Mouse (Mus musculus): ENCODE data around the gene BC051142. TPM values are rescaled to one million over a fixed set of nuclear protein-coding genes. Genes with fewer than 3 reads are reported as not detected.
"Not testable (repeated sequence)": the region's sequence is repeated elsewhere in the genome, so short reads cannot be mapped to it uniquely, and the experiment has no call there.

The BC051142 gene
- total RNA-seq, 2 experiments from 2014 or later, result 2.4 to 3.7 TPM

- peak; percentile 22 to 46 for DNase-seq (ENCODE audit: low spot score in 2 of 2)
Observed at GRCm38 (mm10) chr17:34398058-34398710, 436 bp upstream of the BC051142 start.

- DNase-seq (ENCODE audit: low spot score in 2 of 2), result no peak
Observed at GRCm38 (mm10) chr17:34399394-34399715, 735 bp downstream of the BC051142 start.

- DNase-seq (ENCODE audit: low spot score in 2 of 2), result peak; percentile 74 to 76
Observed at GRCm38 (mm10) chr17:34411117-34411516, 12.5 kb downstream of the BC051142 start.

- DNase-seq (ENCODE audit: low spot score in 2 of 2), result no peak
Observed at GRCm38 (mm10) chr17:34420014-34420413, 21.4 kb downstream of the BC051142 start.

GRCm38 (mm10) chr17:34427597-34427996, 29.0 kb downstream of the BC051142 start:
- no peak for DNase-seq (ENCODE audit: low spot score in 2 of 2)

GRCm38 (mm10) chr17:34437120-34437519, 38.5 kb downstream of the BC051142 start:
- no peak for DNase-seq (ENCODE audit: low spot score in 2 of 2)

- no peak for DNase-seq (ENCODE audit: low spot score in 2 of 2)
Observed at GRCm38 (mm10) chr17:34437606-34438005, 39.0 kb downstream of the BC051142 start.

GRCm38 (mm10) chr17:34438588-34438987, 40.0 kb downstream of the BC051142 start:
- DNase-seq (ENCODE audit: low spot score in 2 of 2), result no peak

GRCm38 (mm10) chr17:34439795-34440194, 41.2 kb downstream of the BC051142 start:
- DNase-seq (ENCODE audit: low spot score in 2 of 2), result no peak

- no peak for DNase-seq (ENCODE audit: low spot score in 2 of 2)
Observed at GRCm38 (mm10) chr17:34441990-34442389, 43.4 kb downstream of the BC051142 start.

GRCm38 (mm10) chr17:34448473-34449041, 49.9 kb downstream of the BC051142 start:
- no peak for DNase-seq (ENCODE audit: low spot score in 2 of 2)

GRCm38 (mm10) chr17:34457668-34458067, 59.0 kb downstream of the BC051142 start:
- DNase-seq (ENCODE audit: low spot score in 2 of 2), result no peak

- DNase-seq (ENCODE audit: low spot score in 2 of 2), result no peak
Observed at GRCm38 (mm10) chr17:34459255-34459654, 60.6 kb downstream of the BC051142 start.

- not testable (repeated sequence) for DNase-seq (ENCODE audit: low spot score in 2 of 2)
Observed at GRCm38 (mm10) chr17:34465906-34466305, 67.3 kb downstream of the BC051142 start.

GRCm38 (mm10) chr17:34470491-34470890, 71.9 kb downstream of the BC051142 start:
- no peak for DNase-seq (ENCODE audit: low spot score in 2 of 2)

GRCm38 (mm10) chr17:34475060-34475459, 76.4 kb downstream of the BC051142 start:
- no peak for DNase-seq (ENCODE audit: low spot score in 2 of 2)

- DNase-seq (ENCODE audit: low spot score in 2 of 2), result no peak
Observed at GRCm38 (mm10) chr17:34476427-34476826, 77.8 kb downstream of the BC051142 start.

GRCm38 (mm10) chr17:34477238-34478013, 78.8 kb downstream of the BC051142 start, which contains the start of gene Btnl4:
Gene Btnl4, minus strand, starts transcription at chr17:34477318.
- DNase-seq (ENCODE audit: low spot score in 2 of 2), result not testable (repeated sequence)

- no peak for DNase-seq (ENCODE audit: low spot score in 2 of 2)
Observed at GRCm38 (mm10) chr17:34492796-34493195, 94.2 kb downstream of the BC051142 start.

- not testable (repeated sequence) for DNase-seq (ENCODE audit: low spot score in 2 of 2)
Observed at GRCm38 (mm10) chr17:34495156-34495555, 96.5 kb downstream of the BC051142 start.

- no peak for DNase-seq (ENCODE audit: low spot score in 2 of 2)
Observed at GRCm38 (mm10) chr17:34496539-34496938, 97.9 kb downstream of the BC051142 start.

- not testable (repeated sequence) for DNase-seq (ENCODE audit: low spot score in 2 of 2)
Observed at GRCm38 (mm10) chr17:34497319-34497718, 98.7 kb downstream of the BC051142 start.

Data from adrenal gland, adult 18-20 months (tissue).